ENCODE assay signal across 10 mouse cellular contexts in genomic region chr9:14547584-14548365, GRCm38 (mm10). TPM values are rescaled to one million over a fixed set of nuclear protein-coding genes. Genes with fewer than 3 reads are reported as not detected.
DNase-seq lines count a peak whose midpoint lies in the region; ATAC-seq lines count a peak whose summit lies in the region.
"Had no signal": no experiment of that assay in that cellular context is flagged by ENCODE, and none has a peak within 500 bp of the region (broad histone marks: within the 10 kb centered on the region; RNA-seq: fewer than 3 reads in every experiment).

No protein-coding gene starts in this region.

- no peak overlapping the region for H3K4me3 ChIP-seq in forebrain, embryonic 14.5 days (ENCODE audit: low read depth, low read length)
- H3K4me3 ChIP-seq in forebrain, embryonic 16.5 days (replicated peaks; ENCODE audit: low read length), result no peak overlapping the region
- H3K4me3 ChIP-seq: liver, embryonic 15.5 days had no signal

- 89% methylated on average over 12 of the region's 12 CpGs for WGBS in forebrain, embryonic 14.5 days
- WGBS in forebrain, embryonic 16.5 days, result 81% methylated on average over 12 of the region's 12 CpGs

- H3K4me1 ChIP-seq in forebrain, embryonic 14.5 days (ENCODE audit: control insufficient read depth, insufficient read depth, low read length), result no peaks in the 10 kb centered on the region
- no peaks in the 10 kb centered on the region for H3K4me1 ChIP-seq in forebrain, embryonic 16.5 days (replicated peaks; ENCODE audit: control insufficient read depth, insufficient read depth, low read length)
- H3K4me1 ChIP-seq: liver, embryonic 15.5 days had no signal

- no peak overlapping the region for H3K4me2 ChIP-seq in forebrain, embryonic 14.5 days (ENCODE audit: low read length)
- H3K4me2 ChIP-seq in forebrain, embryonic 16.5 days (ENCODE audit: low read length), result no peak overlapping the region
- H3K4me2 ChIP-seq: liver, embryonic 15.5 days had no signal

- H3K36me3 ChIP-seq in forebrain, embryonic 14.5 days (ENCODE audit: control insufficient read depth, insufficient read depth, low read length), result peaks cover 74% of the 10 kb centered on the region
- peaks cover 27% of the 10 kb centered on the region for H3K36me3 ChIP-seq in forebrain, embryonic 16.5 days (ENCODE audit: control insufficient read depth, insufficient read depth)

- no peaks in the 10 kb centered on the region for H3K27me3 ChIP-seq in forebrain, embryonic 14.5 days (replicated peaks; ENCODE audit: control insufficient read depth, insufficient read depth, low read length)
- H3K27me3 ChIP-seq in forebrain, embryonic 16.5 days (replicated peaks; ENCODE audit: control insufficient read depth, insufficient read depth, low read length), result no peaks in the 10 kb centered on the region
- H3K27me3 ChIP-seq: liver, embryonic 15.5 days had no signal

- no peaks in the 10 kb centered on the region for H3K9me3 ChIP-seq in forebrain, embryonic 14.5 days (replicated peaks; ENCODE audit: control insufficient read depth, low read length)
- no peaks in the 10 kb centered on the region for H3K9me3 ChIP-seq in forebrain, embryonic 16.5 days (ENCODE audit: control insufficient read depth, low read length)
- H3K9me3 ChIP-seq: liver, embryonic 15.5 days had no signal

- no peak overlapping the region for H3K9ac ChIP-seq in forebrain, embryonic 14.5 days (ENCODE audit: low read length)
- H3K9ac ChIP-seq in forebrain, embryonic 16.5 days (replicated peaks; ENCODE audit: low read depth, low read length), result no peak overlapping the region
- H3K9ac ChIP-seq: liver, embryonic 15.5 days had no signal

- H3K27ac ChIP-seq in forebrain, embryonic 14.5 days (ENCODE audit: low read depth, low read length), result no peak overlapping the region
- H3K27ac ChIP-seq in forebrain, embryonic 16.5 days (ENCODE audit: low read length), result no peak overlapping the region
- H3K27ac ChIP-seq: liver, embryonic 15.5 days had no signal

- ATAC-seq in forebrain, embryonic 14.5 days, result peak; percentile 7; the same call in 1 of the 2 replicates
- ATAC-seq in forebrain, embryonic 16.5 days, result no peak

- DNase-seq in forebrain, embryonic 14.5 days (ENCODE audit: low spot score), result no peak
- DNase-seq in testis, postnatal 14 days (ENCODE audit: low spot score), result peak; percentile 54
- DNase-seq in testis, postnatal 10 days (ENCODE audit: low spot score), result no peak
- DNase-seq in induced T-regulatory cell, adult 2 months (ENCODE audit: low read depth), result peak; percentile 36
- DNase-seq in ovary, postnatal 14 days (ENCODE audit: low spot score), result no peak
- no peak for DNase-seq in layer of hippocampus, adult 18-20 months (ENCODE audit: low spot score in 2 of 2)
- DNase-seq in adrenal gland, adult 18-20 months (ENCODE audit: low spot score in 2 of 2), result no peak
- DNase-seq: cerebellum, adult 18-20 months had no signal

RNA-seq across cellular contexts. Expression of gene Cwc15, which starts 47.4 kb away (rescaled TPM):
- polyA plus RNA-seq in forebrain, embryonic 14.5 days (2014; fragmentation: Nextera tagmentation; extraction: Ambion mirVana), result 175 and 186 TPM in 2 replicates
- 159 TPM in 2 replicates for polyA plus RNA-seq in forebrain, embryonic 16.5 days (2015; fragmentation: Nextera tagmentation; extraction: Ambion mirVana)
- total RNA-seq in layer of hippocampus, adult 18-20 months (2021), result 10 to 100 TPM; 83.6 to 87.8 TPM
- total RNA-seq in adrenal gland, adult 18-20 months (2021), result 100 to 1,000 TPM; 101 to 119 TPM

RNA-seq across cellular contexts. Expression of gene Kdm4d, which starts 47.5 kb away (rescaled TPM):
- 0.36 and 0.38 TPM in 2 replicates for polyA plus RNA-seq in forebrain, embryonic 14.5 days (2014; fragmentation: Nextera tagmentation; extraction: Ambion mirVana)
- polyA plus RNA-seq in forebrain, embryonic 16.5 days (2015; fragmentation: Nextera tagmentation; extraction: Ambion mirVana), result 0.25 and 0.34 TPM in 2 replicates
- 1 to 10 TPM; 1.3 to 1.5 TPM for total RNA-seq in layer of hippocampus, adult 18-20 months (2021)
- under 1 TPM; 0.10 to 0.27 TPM for total RNA-seq in adrenal gland, adult 18-20 months (2021)
- polyA plus RNA-seq: liver, embryonic 15.5 days had no signal

Comparison
In these comparisons a context has a peak if more than half of its experiments do, and no peak if none do; other contexts are left out.
1. DNase-seq: peak in testis, postnatal 14 days (single experiment) and induced T-regulatory cell, adult 2 months (single experiment); none in forebrain, embryonic 14.5 days (single experiment), testis, postnatal 10 days (single experiment), ovary, postnatal 14 days (single experiment), layer of hippocampus, adult 18-20 months (0 of 2) and adrenal gland, adult 18-20 months (0 of 2).